Mouse (Mus musculus) MEL (cell line): ENCODE measurements around the gene 9330182L06Rik. TPM values are rescaled to one million over a fixed set of nuclear protein-coding genes. Genes with fewer than 3 reads are reported as not detected.

ENCODE experiments used
- DNase-seq: peaks from one replicate; pipeline ENCODE4 v3.0.0; 2011; ENCODE audit warnings: low read depth, low spot score
- H3K27ac ChIP-seq: 2 replicates; pipeline ENCODE4 v1.5.1; 2012; ENCODE audit warnings: low read depth, mild to moderate bottlenecking, control low read depth, low read length, moderate library complexity; ENCODE audit not compliant: control insufficient read depth
- H3K27me3 ChIP-seq, 2 experiments: fragments of 150-350 bp in 1 of 2; sonication (generic) in 1 of 2; 2 replicates each; pipeline ENCODE4 v1.6.1; 2012; ENCODE audit warnings: low read length in 2 of 2, mild to moderate bottlenecking in 2 of 2, improper control_type of control experiment in 1 of 2, moderate library complexity in 1 of 2; ENCODE audit not compliant: insufficient read depth in 2 of 2, control insufficient read depth in 1 of 2
- H3K36me3 ChIP-seq, 2 experiments: 2 replicates each; pipeline ENCODE4 v1.6.1; 2012 to 2014; ENCODE audit warnings: low read length in 2 of 2, improper control_type of control experiment in 1 of 2, inconsistent platforms in 1 of 2, mild to moderate bottlenecking in 1 of 2; ENCODE audit not compliant: insufficient read depth in 2 of 2, control insufficient read depth in 1 of 2
- H3K4me1 ChIP-seq, 2 experiments: fragments of 150-350 bp in 1 of 2; sonication (generic) in 1 of 2; 2 replicates each; pipeline ENCODE4 v1.6.1; 2012; ENCODE audit warnings: low read length in 2 of 2, improper control_type of control experiment in 1 of 2, mild to moderate bottlenecking in 1 of 2; ENCODE audit not compliant: insufficient read depth in 2 of 2, control insufficient read depth in 1 of 2
- H3K4me3 ChIP-seq, 2 experiments: fragments of 150-350 bp in 1 of 2; sonication (generic) in 1 of 2; 2 replicates each; pipeline ENCODE4 v1.5.1; 2012; ENCODE audit warnings: low read depth in 2 of 2, low read length in 2 of 2, mild to moderate bottlenecking in 2 of 2, moderate library complexity in 2 of 2, control low read depth in 1 of 2, improper control_type of control experiment in 1 of 2; ENCODE audit not compliant: control insufficient read depth in 1 of 2, insufficient read depth in 1 of 2
- H3K79me2 ChIP-seq: 2 replicates; pipeline ENCODE4 v1.6.1; 2012; ENCODE audit warnings: mild to moderate bottlenecking, low read length, moderate library complexity; ENCODE audit not compliant: control insufficient read depth, poor library complexity, insufficient read depth
- H3K9ac ChIP-seq: 2 replicates; pipeline ENCODE4 v1.6.1; 2012; ENCODE audit warnings: low read depth, mild to moderate bottlenecking, control low read depth, low read length, moderate library complexity; ENCODE audit not compliant: control insufficient read depth, poor library complexity, severe bottlenecking
- H3K9me3 ChIP-seq: fragments of 150-350 bp; sonication (generic); replicated peaks from 2 replicates; pipeline ENCODE4 v1.6.1; 2012; ENCODE audit warnings: mild to moderate bottlenecking, low read length, improper control_type of control experiment, moderate library complexity; ENCODE audit not compliant: insufficient read depth
- E2F4 ChIP-seq: IDR thresholded peaks from 2 replicates; pipeline ENCODE4 v1.6.1; 2011; ENCODE audit warnings: low read depth, low read length, improper control_type of control experiment, borderline replicate concordance
- ETS1 ChIP-seq: IDR thresholded peaks from 2 replicates; pipeline ENCODE4 v1.6.1; 2012; ENCODE audit warnings: low read depth, mild to moderate bottlenecking, inconsistent platforms, low read length, improper control_type of control experiment, moderate library complexity
- GATA1 ChIP-seq: IDR thresholded peaks from 2 replicates; pipeline ENCODE4 v1.6.1; 2011; ENCODE audit warnings: low read depth, low read length, improper control_type of control experiment
- HCFC1 ChIP-seq: IDR thresholded peaks from 2 replicates; pipeline ENCODE4 v1.6.1; 2012; ENCODE audit warnings: low read depth, mild to moderate bottlenecking, inconsistent platforms, low read length, improper control_type of control experiment, moderate library complexity
- JUND ChIP-seq: IDR thresholded peaks from 2 replicates; pipeline ENCODE4 v1.6.1; 2011; ENCODE audit warnings: low read depth, mild to moderate bottlenecking, improper control_type of control experiment, low read length
- KAT2A ChIP-seq: conservative IDR thresholded peaks from 2 replicates; pipeline ENCODE4 v1.6.1; 2012; ENCODE audit warnings: low read depth, low read length, improper control_type of control experiment, inconsistent platforms
- MEF2A ChIP-seq: IDR thresholded peaks from 2 replicates; pipeline ENCODE4 v1.6.1; 2014; ENCODE audit warnings: low read depth, mild to moderate bottlenecking, inconsistent platforms, low read length, improper control_type of control experiment; ENCODE audit not compliant: poor library complexity, insufficient replicate concordance, severe bottlenecking; ENCODE audit errors: extremely low read depth
- MXI1 ChIP-seq: IDR thresholded peaks from 2 replicates; pipeline ENCODE4 v1.6.1; 2011; ENCODE audit warnings: mild to moderate bottlenecking, low read depth, low read length, improper control_type of control experiment
- MYC ChIP-seq: IDR thresholded peaks from 2 replicates; pipeline ENCODE4 v1.6.1; 2011; ENCODE audit warnings: low read depth, mild to moderate bottlenecking, low read length, improper control_type of control experiment, moderate library complexity
- SIN3A ChIP-seq: IDR thresholded peaks from 2 replicates; pipeline ENCODE4 v1.6.1; 2012; ENCODE audit warnings: low read length, improper control_type of control experiment, inconsistent platforms
- TAL1 ChIP-seq: IDR thresholded peaks from 2 replicates; pipeline ENCODE4 v1.6.1; 2012; ENCODE audit warnings: mild to moderate bottlenecking, inconsistent platforms, low read length, moderate library complexity, mixed read lengths
- TCF12 ChIP-seq: IDR thresholded peaks from 2 replicates; pipeline ENCODE4 v1.6.1; 2014; ENCODE audit warnings: low read depth, mild to moderate bottlenecking, inconsistent platforms, low read length, improper control_type of control experiment, moderate library complexity
- USF1 ChIP-seq: IDR thresholded peaks from 2 replicates; pipeline ENCODE4 v1.6.1; 2014; ENCODE audit warnings: low read depth, mild to moderate bottlenecking, inconsistent platforms, low read length, improper control_type of control experiment, moderate library complexity
- ZC3H11A ChIP-seq: IDR thresholded peaks from 2 replicates; pipeline ENCODE4 v1.6.1; 2012; ENCODE audit warnings: low read depth, mild to moderate bottlenecking, inconsistent platforms, low read length, improper control_type of control experiment
- ZNF384 ChIP-seq: IDR thresholded peaks from 2 replicates; pipeline ENCODE4 v1.6.1; 2012; ENCODE audit warnings: low read depth, mild to moderate bottlenecking, inconsistent platforms, low read length, improper control_type of control experiment
- polyA plus RNA-seq, 2 experiments: library from polyadenylated mRNA; stranded (reverse) in 1 of 2; unstranded in 1 of 2; fragments of >175 nt in 1 of 2; fragments of >200 nt in 1 of 2; gene quantifications; 2 replicates each; pipeline versions ENCODE4 v1.2.1 to v1.2.4; 2012; ENCODE audit warnings: low replicate concordance in 2 of 2, low read depth in 1 of 2; ENCODE audit not compliant: insufficient read length in 2 of 2, insufficient read depth in 1 of 2, missing spikeins in 1 of 2
- total RNA-seq: library from RNA; depleted of rRNA; stranded (reverse); fragments of 300-350 nt; gene quantifications from 2 replicates; pipeline ENCODE4 v1.2.3, GENCODE M21; 2012

Gene 9330182L06Rik
- total and polyA plus RNA-seq, 3 experiments, result not detected

DNA sequence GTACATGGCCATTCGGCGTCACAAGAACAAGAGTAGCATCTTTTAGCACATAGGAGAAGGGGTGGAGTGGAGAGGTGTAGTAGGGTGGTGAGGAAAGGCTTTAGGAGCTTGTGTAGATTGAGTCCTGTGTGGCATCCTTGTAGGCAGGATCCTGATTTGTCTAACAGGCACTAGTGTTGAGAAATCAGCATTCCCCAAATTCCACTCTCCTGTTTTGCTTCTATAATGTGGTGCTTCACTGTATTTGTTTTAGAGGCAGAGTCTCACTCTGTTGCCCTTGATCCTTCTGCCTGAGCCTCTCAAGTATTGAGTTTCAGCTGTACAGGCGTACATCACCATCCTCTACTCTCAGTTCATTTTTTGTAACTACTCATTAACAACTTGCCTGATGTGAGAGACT lies 211.7 kb downstream of the 9330182L06Rik start:
- no peak for TF ChIP-seq ETS1
- no peak for TF ChIP-seq JUND
- TF ChIP-seq MEF2A, result no peak
- TF ChIP-seq HCFC1, result no peak
- no peak for TF ChIP-seq GATA1
- no peak for TF ChIP-seq TAL1
- TF ChIP-seq E2F4, result no peak
- TF ChIP-seq, all 39 proteins: peak for 0
- Histone ChIP-seq H3K9me3 (no peaks in the 10 kb centered on the region), H3K4me1 (no peaks in the 10 kb centered on the region), H3K27me3 (no peaks in the 10 kb centered on the region), H3K4me3 (no peak overlapping the region), H3K9ac (no peak overlapping the region), H3K27ac (no peak overlapping the region), H3K79me2 (no peaks in the 10 kb centered on the region), H3K36me3 (no peaks in the 10 kb centered on the region)
- no peak for DNase-seq

GRCm38 (mm10) chr5:9495456-9495855 lies 229.5 kb downstream of the 9330182L06Rik start:
- Histone ChIP-seq H3K79me2 (no peaks in the 10 kb centered on the region), H3K9ac (no peak overlapping the region), H3K27ac (no peak overlapping the region), H3K27me3 (no peaks in the 10 kb centered on the region), H3K9me3 (no peaks in the 10 kb centered on the region), H3K4me3 (no peak overlapping the region)
- no peak for DNase-seq
- TF ChIP-seq KAT2A (no peak), MXI1 (no peak), MYC (no peak), ZC3H11A (no peak), TCF12 (no peak), ZNF384 (no peak)
- TF ChIP-seq, all 39 proteins: peak for 0
- no peaks in the 10 kb centered on the region for H3K4me1 ChIP-seq
- H3K36me3 ChIP-seq, result no peaks in the 10 kb centered on the region

- H3K36me3 ChIP-seq, result no peaks in the 10 kb centered on the region
- no peaks in the 10 kb centered on the region for H3K79me2 ChIP-seq
- TF ChIP-seq SIN3A, result no peak
- no peak for TF ChIP-seq ZC3H11A
- no peak for TF ChIP-seq USF1
- no peaks in the 10 kb centered on the region for H3K4me1 ChIP-seq
- no peak overlapping the region for H3K9ac ChIP-seq
- no peak overlapping the region for H3K27ac ChIP-seq
- H3K4me3 ChIP-seq, result no peak overlapping the region
- H3K27me3 ChIP-seq, result no peaks in the 10 kb centered on the region
- no peak for DNase-seq
- no peaks in the 10 kb centered on the region for H3K9me3 ChIP-seq
Observed at GRCm38 (mm10) chr5:9497235-9497634, 231.3 kb downstream of the 9330182L06Rik start.
